12 mouse cellular contexts compared by ENCODE assay signal in genomic region chr4:43666412-43666811, GRCm38 (mm10). TPM values are rescaled to one million over a fixed set of nuclear protein-coding genes. Genes with fewer than 3 reads are reported as not detected.
DNase-seq lines count a peak whose midpoint lies in the region; ATAC-seq and TF ChIP-seq lines count a peak whose summit lies in the region.
"Had no signal": no experiment of that assay in that cellular context is flagged by ENCODE, and none has a peak within 500 bp of the region (broad histone marks: within the 10 kb centered on the region; RNA-seq: fewer than 3 reads in every experiment).

No protein-coding gene starts in this region.

- WGBS in limb, embryonic 14.5 days: 24% methylated on average over 4 of the region's 4 CpGs
- WGBS in limb, embryonic 10.5 days: 28% methylated on average over 4 of the region's 4 CpGs

- H3K9me3 ChIP-seq in limb, embryonic 14.5 days (ENCODE audit: control insufficient read depth, low read length): no peaks in the 10 kb centered on the region
- no peaks in the 10 kb centered on the region for H3K9me3 ChIP-seq in limb, embryonic 10.5 days (replicated peaks)
- no peaks in the 10 kb centered on the region for H3K9me3 ChIP-seq in G1E (replicated peaks)
- H3K9me3 ChIP-seq: forebrain, embryonic 15.5 days; midbrain, embryonic 13.5 days had no signal

- peak; percentile 24 for TF ChIP-seq CTCF in G1E (IDR thresholded peaks at IDR 0.05; ENCODE audit: low read depth, low read length)

- no peak for TF ChIP-seq POLR2A in limb, embryonic 14.5 days (IDR thresholded peaks at IDR 0.05; ENCODE audit: borderline replicate concordance, extremely low read depth, insufficient read depth, insufficient read length)

- H3K27ac ChIP-seq in limb, embryonic 14.5 days (replicated peaks; ENCODE audit: low read depth, low read length): no peak overlapping the region
- H3K27ac ChIP-seq in limb, embryonic 10.5 days: no peak overlapping the region
- H3K27ac ChIP-seq: forebrain, embryonic 15.5 days; hindbrain, embryonic 14.5 days; midbrain, embryonic 13.5 days had no signal

- no peak overlapping the region for H3K4me3 ChIP-seq in limb, embryonic 14.5 days (replicated peaks; ENCODE audit: low read length)
- H3K4me3 ChIP-seq in limb, embryonic 10.5 days: no peak overlapping the region
- no peak overlapping the region for H3K4me3 ChIP-seq in G1E (ENCODE audit: low read depth, low read length)
- H3K4me3 ChIP-seq: forebrain, embryonic 15.5 days; midbrain, embryonic 13.5 days had no signal

- peaks cover 19% of the 10 kb centered on the region for H3K27me3 ChIP-seq in limb, embryonic 14.5 days (ENCODE audit: control insufficient read depth, insufficient read depth, low read length)
- peaks cover 81% of the 10 kb centered on the region for H3K27me3 ChIP-seq in limb, embryonic 10.5 days (ENCODE audit: low read depth, poor library complexity, severe bottlenecking)
- H3K27me3 ChIP-seq in G1E (ENCODE audit: insufficient read depth, low read length): peaks cover 34% of the 10 kb centered on the region

- no peak for ATAC-seq in limb, embryonic 14.5 days (ENCODE audit: low FRiP score, low read depth)
- no peak for ATAC-seq in G1E (ENCODE audit: extremely low read depth, insufficient number of reproducible peaks, low FRiP score, poor library complexity, severe bottlenecking)
- ATAC-seq: forebrain, embryonic 15.5 days; midbrain, embryonic 13.5 days had no signal

- H3K4me2 ChIP-seq in limb, embryonic 14.5 days (replicated peaks; ENCODE audit: low read depth, low read length, severe bottlenecking): no peak overlapping the region
- H3K4me2 ChIP-seq: forebrain, embryonic 15.5 days; hindbrain, embryonic 14.5 days; midbrain, embryonic 13.5 days had no signal

- H3K4me1 ChIP-seq in limb, embryonic 14.5 days (ENCODE audit: control insufficient read depth, insufficient read depth, low read length): peaks cover 18% of the 10 kb centered on the region
- peaks cover 18% of the 10 kb centered on the region for H3K4me1 ChIP-seq in limb, embryonic 10.5 days
- H3K4me1 ChIP-seq in G1E (ENCODE audit: insufficient read depth, low read depth, low read length): peaks cover 27% of the 10 kb centered on the region

- H3K36me3 ChIP-seq in limb, embryonic 14.5 days (ENCODE audit: control insufficient read depth, insufficient read depth, low read length): no peaks in the 10 kb centered on the region
- H3K36me3 ChIP-seq in limb, embryonic 10.5 days: no peaks in the 10 kb centered on the region
- no peaks in the 10 kb centered on the region for H3K36me3 ChIP-seq in G1E (replicated peaks)
- H3K36me3 ChIP-seq: forebrain, embryonic 15.5 days; midbrain, embryonic 13.5 days had no signal

- no peak overlapping the region for H3K9ac ChIP-seq in limb, embryonic 14.5 days (ENCODE audit: low read depth, low read length, severe bottlenecking)
- H3K9ac ChIP-seq: forebrain, embryonic 15.5 days; hindbrain, embryonic 14.5 days; midbrain, embryonic 13.5 days had no signal

- DNase-seq in cerebellum, postnatal 10 days: peak; percentile 45 to 56
- DNase-seq in cerebellum, adult 11 months: no peak
- peak; percentile 13 for DNase-seq in limb, embryonic 14.5 days (ENCODE audit: low spot score)
- no peak for DNase-seq in limb, embryonic 10.5 days (ENCODE audit: low spot score)
- DNase-seq in G1E (ENCODE audit: low spot score): peak; percentile 36
- peak; percentile 24 for DNase-seq in lung, postnatal 14 days
- no peak for DNase-seq in ovary, adult 18-20 months (ENCODE audit: low spot score)
- DNase-seq in gastrocnemius, postnatal 4 days (ENCODE audit: low spot score in 2 of 2): no peak

RNA-seq across cellular contexts. Expression of gene Tmem8b, which starts 2.4 kb away (rescaled TPM):
- polyA plus RNA-seq in limb, embryonic 14.5 days (2012; rRNA removed): 16.0 and 26.7 TPM in 2 replicates
- polyA plus RNA-seq in limb, embryonic 14.5 days (2014; fragmentation: Nextera tagmentation; extraction: Ambion mirVana): 3.8 and 5.2 TPM in 2 replicates
- 2.2 and 3.4 TPM in 2 replicates for polyA plus RNA-seq in limb, embryonic 10.5 days (2016; fragmentation: Nextera tagmentation; extraction: Ambion mirVana)
- total RNA-seq in G1E (2014; fragmentation: Nextera tagmentation): 2.9 and 6.0 TPM in 2 replicates
- total RNA-seq in G1E (2017): 0.76 and 1.1 TPM in 2 replicates
- polyA plus RNA-seq in G1E (2012): 2.9 and 3.6 TPM in 2 replicates
- total RNA-seq in gastrocnemius, postnatal 4 days (2021): 10 to 100 TPM in 1 of 2 experiments, 1 to 10 TPM in 1; 9.4 to 12.0 TPM

RNA-seq across cellular contexts. Expression of gene Fam221b, which starts 2.5 kb away (rescaled TPM):
- 0.40 and 0.63 TPM in 2 replicates for polyA plus RNA-seq in limb, embryonic 14.5 days (2012; rRNA removed)
- polyA plus RNA-seq in limb, embryonic 14.5 days (2014; fragmentation: Nextera tagmentation; extraction: Ambion mirVana): 4.0 and 4.3 TPM in 2 replicates
- 1.6 and 1.7 TPM in 2 replicates for polyA plus RNA-seq in limb, embryonic 10.5 days (2016; fragmentation: Nextera tagmentation; extraction: Ambion mirVana)
- 0.34 TPM in 1 of 2 replicates, not detected in the other for total RNA-seq in G1E (2014; fragmentation: Nextera tagmentation)
- 0.49 and 0.58 TPM in 2 replicates for total RNA-seq in G1E (2017)
- 0.05 and 0.10 TPM in 2 replicates for polyA plus RNA-seq in G1E (2012)
- under 1 TPM; 0.13 to 0.44 TPM for total RNA-seq in gastrocnemius, postnatal 4 days (2021)

RNA-seq across cellular contexts. Expression of gene Hint2, which starts 10.1 kb away (rescaled TPM):
- polyA plus RNA-seq in limb, embryonic 14.5 days (2012; rRNA removed): 58.3 and 63.2 TPM in 2 replicates
- polyA plus RNA-seq in limb, embryonic 14.5 days (2014; fragmentation: Nextera tagmentation; extraction: Ambion mirVana): 73.8 and 87.6 TPM in 2 replicates
- polyA plus RNA-seq in limb, embryonic 10.5 days (2016; fragmentation: Nextera tagmentation; extraction: Ambion mirVana): 61.9 and 66.4 TPM in 2 replicates
- total RNA-seq in G1E (2014; fragmentation: Nextera tagmentation) (16.2 and 18.7 TPM in 2 replicates), G1E (2017) (58.3 and 63.1 TPM in 2 replicates)
- polyA plus RNA-seq in G1E (2012): 42.4 and 50.2 TPM in 2 replicates
- total RNA-seq in gastrocnemius, postnatal 4 days (2021): 10 to 100 TPM; 57.6 to 66.5 TPM

RNA-seq across cellular contexts. Expression of gene Spag8, which starts 13.0 kb away (rescaled TPM):
- polyA plus RNA-seq in limb, embryonic 14.5 days (2012; rRNA removed): 1.8 and 2.5 TPM in 2 replicates
- 0.58 and 0.61 TPM in 2 replicates for polyA plus RNA-seq in limb, embryonic 14.5 days (2014; fragmentation: Nextera tagmentation; extraction: Ambion mirVana)
- 1.0 and 1.2 TPM in 2 replicates for polyA plus RNA-seq in limb, embryonic 10.5 days (2016; fragmentation: Nextera tagmentation; extraction: Ambion mirVana)
- total RNA-seq in G1E (2014; fragmentation: Nextera tagmentation) (0.73 TPM in 1 of 2 replicates, not detected in the other), G1E (2017) (0.33 and 0.41 TPM in 2 replicates)
- polyA plus RNA-seq in G1E (2012): not detected in 2 replicates
- under 1 TPM in 1 of 2 experiments, not detected in 1; 0.26 TPM for total RNA-seq in gastrocnemius, postnatal 4 days (2021)

RNA-seq across cellular contexts. Expression of gene Olfr70, which starts 34.2 kb away (rescaled TPM):
- polyA plus RNA-seq in limb, embryonic 14.5 days (2012; rRNA removed): not detected in 2 replicates
- not detected in 2 replicates for polyA plus RNA-seq in limb, embryonic 14.5 days (2014; fragmentation: Nextera tagmentation; extraction: Ambion mirVana)
- polyA plus RNA-seq in limb, embryonic 10.5 days (2016; fragmentation: Nextera tagmentation; extraction: Ambion mirVana): not detected in 2 replicates
- total RNA-seq in G1E (2014; fragmentation: Nextera tagmentation) (not detected in 2 replicates), G1E (2017) (0.06 TPM in 1 of 2 replicates, not detected in the other)
- not detected in 2 replicates for polyA plus RNA-seq in G1E (2012)
- not detected for total RNA-seq in gastrocnemius, postnatal 4 days (2021)
- polyA plus RNA-seq: forebrain, embryonic 15.5 days; hindbrain, embryonic 14.5 days; midbrain, embryonic 13.5 days; urinary bladder, adult 2 months had no signal

Comparison
In these comparisons a context has a peak if more than half of its experiments do, and no peak if none do; other contexts are left out.
1. DNase-seq: peak in cerebellum, postnatal 10 days (2 of 2), limb, embryonic 14.5 days (single experiment), G1E (single experiment) and lung, postnatal 14 days (single experiment); none in cerebellum, adult 11 months (single experiment), limb, embryonic 10.5 days (single experiment), ovary, adult 18-20 months (single experiment) and gastrocnemius, postnatal 4 days (0 of 2).